Mouse (Mus musculus): ENCODE results near the gene Hmox1. TPM values are rescaled to one million over a fixed set of nuclear protein-coding genes. Genes with fewer than 3 reads are reported as not detected.
A peak's percentile ranks its signal among the peaks of the same experiment; 100 is the strongest.

The Hmox1 gene
- polyA plus RNA-seq, 1 experiment from 2014 or later, result 80.4 TPM

GRCm38 (mm10) chr8:75071627-75072346, 21.6 kb upstream of the Hmox1 start:
- Histone ChIP-seq H3K9ac (no peak overlapping the region), H3K4me3 (replicated peaks) (no peak overlapping the region), H3K27ac (no peak overlapping the region), H3K4me2 (no peak overlapping the region), H3K9me3 (replicated peaks) (no peaks in the 10 kb centered on the region), H3K4me1 (replicated peaks) (no peaks in the 10 kb centered on the region), H3K27me3 (no peaks in the 10 kb centered on the region), H3K36me3 (no peaks in the 10 kb centered on the region)
- 29% methylated on average over 3 of the region's 4 CpGs for WGBS (ENCODE audit: insufficient replicate concordance)
- ATAC-seq (ENCODE audit: low read depth) (peak; percentile 73), DNase-seq (peak; percentile 71)

DNA sequence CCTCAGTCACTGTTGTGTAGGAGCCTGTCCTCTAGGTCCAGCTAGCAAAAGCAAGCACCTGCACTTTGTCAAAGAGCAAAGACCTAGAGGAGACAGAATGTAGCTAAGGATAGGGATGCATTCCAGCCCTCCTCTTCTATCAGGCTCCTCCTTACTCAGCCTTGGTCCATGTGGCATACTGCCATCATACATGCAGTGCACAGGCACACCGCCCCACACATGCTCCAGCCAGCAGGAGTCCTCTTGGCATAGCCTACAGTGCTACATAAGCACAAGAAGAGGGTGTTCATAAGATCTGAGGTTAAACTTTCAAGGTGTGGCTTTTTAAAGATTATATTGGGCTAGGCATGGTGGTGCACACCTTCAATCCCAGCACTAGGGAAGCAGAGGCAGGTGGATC, 18.5 kb upstream of the Hmox1 start:
- H3K4me1 ChIP-seq (replicated peaks), result peaks cover 7% of the 10 kb centered on the region; the same call in 1 of the 2 replicates
- DNase-seq (no peak), ATAC-seq (ENCODE audit: low read depth) (no peak)
- no peak overlapping the region for H3K27ac ChIP-seq
- no peak overlapping the region for H3K9ac ChIP-seq
- no peaks in the 10 kb centered on the region for H3K27me3 ChIP-seq
- H3K4me3 ChIP-seq (replicated peaks), result no peak overlapping the region
- H3K4me2 ChIP-seq, result no peak overlapping the region
- WGBS (ENCODE audit: insufficient replicate concordance), result 91% methylated on average over 1 of the region's 1 CpGs
- H3K36me3 ChIP-seq, result no peaks in the 10 kb centered on the region
- no peaks in the 10 kb centered on the region for H3K9me3 ChIP-seq (replicated peaks)

DNA sequence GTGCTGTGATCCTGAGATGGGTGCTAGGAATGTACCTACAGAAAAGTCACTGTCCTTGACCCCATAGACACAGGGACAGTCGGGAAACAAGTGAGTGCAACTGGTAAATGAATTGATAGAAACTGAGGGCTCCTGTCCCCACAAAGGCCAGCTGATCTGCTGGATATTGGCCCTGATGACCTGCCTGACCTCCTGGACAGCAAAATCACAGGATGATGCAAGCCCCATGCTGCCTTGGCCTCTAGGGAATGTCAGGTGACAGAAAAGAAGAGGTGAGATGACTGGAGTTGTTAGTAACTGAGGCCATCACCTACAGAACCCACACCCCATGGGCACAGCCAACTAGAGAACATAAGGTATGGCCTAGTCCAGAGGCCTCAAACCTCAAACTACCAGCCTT, 15.2 kb upstream of the Hmox1 start:
- DNase-seq (no peak), ATAC-seq (ENCODE audit: low read depth) (no peak)
- Histone ChIP-seq H3K9me3 (replicated peaks) (no peaks in the 10 kb centered on the region), H3K4me2 (no peak overlapping the region), H3K4me1 (replicated peaks) (peaks cover 32% of the 10 kb centered on the region), H3K27me3 (no peaks in the 10 kb centered on the region), H3K36me3 (no peaks in the 10 kb centered on the region), H3K9ac (no peak overlapping the region), H3K4me3 (replicated peaks) (no peak overlapping the region), H3K27ac (no peak overlapping the region)
- 64% methylated on average over 1 of the region's 1 CpGs for WGBS (ENCODE audit: insufficient replicate concordance)

GRCm38 (mm10) chr8:75078851-75079250, 14.6 kb upstream of the Hmox1 start:
- ATAC-seq (ENCODE audit: low read depth), result no peak
- H3K9ac ChIP-seq, result no peak overlapping the region
- 86% methylated on average over 9 of the region's 9 CpGs for WGBS (ENCODE audit: insufficient replicate concordance)
- no peak overlapping the region for H3K4me2 ChIP-seq
- no peaks in the 10 kb centered on the region for H3K27me3 ChIP-seq
- no peak for DNase-seq
- no peak overlapping the region for H3K27ac ChIP-seq
- H3K9me3 ChIP-seq (replicated peaks), result no peaks in the 10 kb centered on the region
- peaks cover 37% of the 10 kb centered on the region for H3K4me1 ChIP-seq (replicated peaks)
- no peaks in the 10 kb centered on the region for H3K36me3 ChIP-seq
- H3K4me3 ChIP-seq (replicated peaks), result no peak overlapping the region

GRCm38 (mm10) chr8:75081364-75082040, 11.9 kb upstream of the Hmox1 start:
- Histone ChIP-seq H3K4me3 (replicated peaks) (no peak overlapping the region), H3K4me1 (replicated peaks) (peaks cover 63% of the 10 kb centered on the region), H3K4me2 (no peak overlapping the region), H3K9ac (peak overlapping the region; percentile 14; the same call in 1 of the 2 replicates), H3K27ac (peak overlapping the region; percentile 50; the same call in 1 of the 2 replicates), H3K36me3 (no peaks in the 10 kb centered on the region), H3K9me3 (replicated peaks) (no peaks in the 10 kb centered on the region), H3K27me3 (no peaks in the 10 kb centered on the region)
- 63% methylated on average over 9 of the region's 9 CpGs for WGBS (ENCODE audit: insufficient replicate concordance)
- DNase-seq (no peak), ATAC-seq (ENCODE audit: low read depth) (no peak)

DNA sequence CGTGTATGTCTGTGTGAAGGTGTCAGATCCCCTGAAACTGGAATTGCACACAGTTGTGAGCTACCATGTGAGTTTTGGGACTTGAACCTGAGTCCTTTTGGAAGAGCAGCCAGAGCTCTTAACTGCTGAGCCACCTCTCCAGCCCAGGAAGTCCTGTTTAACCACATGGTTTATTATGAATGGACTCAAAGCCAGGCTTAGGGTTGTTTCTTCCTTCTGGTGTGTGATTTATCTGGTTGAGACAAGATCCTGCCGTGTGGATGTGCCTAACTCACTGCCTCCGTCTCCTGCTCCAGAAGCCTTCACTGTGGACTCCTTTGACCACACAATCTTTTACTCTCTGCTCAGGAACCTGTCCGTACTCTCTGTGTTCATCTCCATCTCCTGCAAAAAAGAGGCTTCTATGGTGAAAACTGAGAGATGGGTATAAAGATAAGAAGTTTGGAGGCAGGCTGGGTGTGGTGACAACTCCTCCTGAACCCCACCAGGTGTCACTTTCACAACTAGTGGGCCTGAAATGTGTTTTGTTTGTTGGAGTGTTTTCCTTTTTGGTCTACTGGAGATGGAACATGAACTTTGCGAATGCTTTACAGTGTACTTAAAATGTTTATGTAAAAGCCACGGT, 11.1 kb upstream of the Hmox1 start:
- peak overlapping the region; percentile 50; the same call in 1 of the 2 replicates for H3K27ac ChIP-seq
- WGBS (ENCODE audit: insufficient replicate concordance), result 53% methylated on average over 6 of the region's 6 CpGs
- peak overlapping the region; percentile 23; the same call in 1 of the 2 replicates for H3K4me2 ChIP-seq
- peaks cover 64% of the 10 kb centered on the region for H3K4me1 ChIP-seq (replicated peaks)
- H3K36me3 ChIP-seq, result no peaks in the 10 kb centered on the region
- no peaks in the 10 kb centered on the region for H3K27me3 ChIP-seq
- H3K4me3 ChIP-seq (replicated peaks), result no peak overlapping the region
- no peak for DNase-seq
- no peaks in the 10 kb centered on the region for H3K9me3 ChIP-seq (replicated peaks)
- no peak for ATAC-seq (ENCODE audit: low read depth)
- H3K9ac ChIP-seq, result peak overlapping the region; percentile 14; the same call in 1 of the 2 replicates

DNA sequence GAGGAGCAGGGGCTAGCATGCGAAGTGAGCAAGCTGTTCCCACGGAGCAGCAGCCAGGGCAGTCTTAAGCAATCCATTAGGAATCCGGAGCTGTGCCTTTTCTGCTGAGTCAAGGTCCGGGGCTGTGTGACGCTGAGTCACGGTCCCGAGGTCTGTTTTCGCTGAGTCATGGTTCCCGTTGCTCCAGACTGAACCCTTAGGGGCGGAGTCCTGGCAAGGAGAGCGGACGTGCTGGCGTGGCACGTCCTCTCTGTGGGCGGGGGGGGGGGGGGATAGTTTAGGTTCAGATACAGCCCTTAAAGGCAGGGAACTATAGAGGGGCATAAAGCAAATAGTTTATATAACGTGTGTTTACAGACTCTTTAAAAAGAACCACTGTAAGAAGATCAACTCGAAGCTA, 9.6 kb upstream of the Hmox1 start:
- Histone ChIP-seq H3K27ac (peak overlapping the region; percentile 92), H3K4me3 (replicated peaks) (peak overlapping the region; percentile 60), H3K9ac (peak overlapping the region; percentile 80), H3K4me2 (peak overlapping the region; percentile 72), H3K9me3 (replicated peaks) (no peaks in the 10 kb centered on the region), H3K36me3 (no peaks in the 10 kb centered on the region), H3K27me3 (peaks cover 3% of the 10 kb centered on the region; the same call in 1 of the 2 replicates), H3K4me1 (replicated peaks) (peaks cover 71% of the 10 kb centered on the region)
- DNase-seq (peak; percentile 95), ATAC-seq (ENCODE audit: low read depth) (peak; percentile 91)
- 2% methylated on average over 17 of the region's 17 CpGs for WGBS (ENCODE audit: insufficient replicate concordance)

DNA sequence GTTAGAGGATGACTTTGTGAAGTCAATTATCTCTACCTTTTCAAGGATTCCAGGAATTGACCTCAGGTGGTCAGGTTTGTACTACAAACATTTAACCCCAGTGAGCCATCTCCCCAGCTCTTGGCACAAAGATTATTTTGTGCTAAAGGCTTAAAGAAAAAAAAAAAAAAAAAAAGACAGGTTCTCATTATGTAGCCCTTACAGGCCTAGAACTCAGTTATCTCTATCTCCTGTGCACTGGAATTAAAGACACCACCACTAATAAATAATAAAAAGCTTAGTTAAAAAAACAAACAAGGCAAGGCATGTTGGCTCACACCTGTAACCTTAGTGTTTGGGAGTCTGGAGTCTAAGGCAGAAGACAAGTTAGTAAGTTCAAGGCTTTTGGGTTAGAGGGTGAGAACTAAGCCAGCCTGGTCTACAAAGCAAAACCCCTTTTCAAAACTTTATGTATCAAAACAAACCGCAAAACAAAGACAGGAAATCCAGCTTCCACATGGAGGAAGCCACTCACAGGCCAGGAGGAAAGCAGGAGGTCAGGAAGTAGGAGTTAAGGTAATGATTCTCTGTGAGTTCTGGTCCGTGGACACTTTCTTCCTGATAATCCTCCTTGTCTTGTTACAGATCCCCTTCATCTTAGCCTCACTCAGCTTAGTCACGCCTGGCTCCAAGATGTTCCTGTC, 8.9 kb upstream of the Hmox1 start:
- 37% methylated on average over 3 of the region's 3 CpGs for WGBS (ENCODE audit: insufficient replicate concordance)
- DNase-seq (no peak), ATAC-seq (ENCODE audit: low read depth) (no peak)
- Histone ChIP-seq H3K36me3 (no peaks in the 10 kb centered on the region), H3K4me1 (replicated peaks) (peaks cover 74% of the 10 kb centered on the region), H3K27ac (peak overlapping the region; percentile 62), H3K4me2 (peak overlapping the region; percentile 72; the same call in 1 of the 2 replicates), H3K9ac (no peak overlapping the region), H3K4me3 (replicated peaks) (no peak overlapping the region), H3K27me3 (peaks cover 10% of the 10 kb centered on the region; the same call in 1 of the 2 replicates), H3K9me3 (replicated peaks) (no peaks in the 10 kb centered on the region)

- Histone ChIP-seq H3K4me1 (replicated peaks) (peaks cover 76% of the 10 kb centered on the region), H3K27me3 (peaks cover 25% of the 10 kb centered on the region), H3K9ac (no peak overlapping the region), H3K4me2 (no peak overlapping the region), H3K9me3 (replicated peaks) (no peaks in the 10 kb centered on the region), H3K36me3 (no peaks in the 10 kb centered on the region), H3K4me3 (replicated peaks) (no peak overlapping the region), H3K27ac (peak overlapping the region; percentile 62)
- no peak for ATAC-seq (ENCODE audit: low read depth)
- 25% methylated on average over 2 of the region's 2 CpGs for WGBS (ENCODE audit: insufficient replicate concordance)
- no peak for DNase-seq
Measured at GRCm38 (mm10) chr8:75086002-75086401, 7.4 kb upstream of the Hmox1 start.

DNA sequence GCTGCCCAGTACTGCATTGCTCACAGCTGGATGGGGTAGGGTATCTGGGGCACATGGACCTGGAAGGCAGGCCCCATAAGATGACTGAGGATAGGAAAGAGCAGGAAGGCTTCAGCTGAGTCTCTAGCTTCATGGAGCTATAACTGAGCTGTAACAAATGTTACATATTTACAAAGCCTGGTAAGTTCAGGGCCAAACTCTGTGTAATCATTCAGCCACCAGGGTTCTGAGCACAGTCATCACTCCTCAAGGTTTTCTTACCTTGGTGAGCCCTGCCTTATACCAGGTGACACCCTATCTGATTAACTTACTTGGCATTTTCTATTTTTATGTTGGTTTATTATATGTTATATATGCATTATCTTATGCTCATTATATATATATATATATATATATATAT, 6.3 kb upstream of the Hmox1 start:
- Histone ChIP-seq H3K27ac (no peak overlapping the region), H3K36me3 (no peaks in the 10 kb centered on the region), H3K27me3 (peaks cover 36% of the 10 kb centered on the region), H3K4me1 (replicated peaks) (peaks cover 65% of the 10 kb centered on the region), H3K4me2 (no peak overlapping the region), H3K9ac (no peak overlapping the region), H3K9me3 (replicated peaks) (no peaks in the 10 kb centered on the region), H3K4me3 (replicated peaks) (no peak overlapping the region)
- ATAC-seq (ENCODE audit: low read depth), result no peak
- DNase-seq, result no peak
